Mouse (Mus musculus) midbrain, postnatal 0 days (tissue): Measurements from ENCODE around the gene Tmpo. TPM values are rescaled to one million over a fixed set of nuclear protein-coding genes. Genes with fewer than 3 reads are reported as not detected.

Source experiments
- ATAC-seq: fragments of 200-750 bp; cut with Nextera tagmentation; 2 replicates; pipeline ENCODE4 v1.8.0; 2017; ENCODE audit warnings: moderate number of reproducible peaks, mild to moderate bottlenecking, moderate TSS enrichment, moderate library complexity; ENCODE audit not compliant: low FRiP score
- DNase-seq: peaks from one replicate; pipeline ENCODE4 v3.0.0-alpha.2; 2015; ENCODE audit warnings: low spot score
- H3K27ac ChIP-seq: fragments of 300-500 bp; sonication (generic); 2 replicates; pipeline ENCODE4 v1.5.1; 2014; ENCODE audit warnings: low read depth, mild to moderate bottlenecking, low read length, mixed read lengths
- H3K27me3 ChIP-seq: fragments of 300-500 bp; sonication (generic); 2 replicates; pipeline ENCODE4 v1.6.1; 2014; ENCODE audit warnings: low read length, control low read depth, mixed read lengths; ENCODE audit not compliant: insufficient read depth
- H3K36me3 ChIP-seq: fragments of 300-500 bp; sonication (generic); 2 replicates; pipeline ENCODE4 v1.6.1; 2014; ENCODE audit warnings: low read length, control low read depth, mixed read lengths; ENCODE audit not compliant: insufficient read depth
- H3K4me1 ChIP-seq: fragments of 300-500 bp; sonication (generic); 2 replicates; pipeline ENCODE4 v1.6.1; 2014; ENCODE audit warnings: mild to moderate bottlenecking, control low read depth, antibody characterized with exemption, low read length, mixed read lengths; ENCODE audit not compliant: insufficient read depth
- H3K4me2 ChIP-seq: fragments of 300-500 bp; sonication (generic); 2 replicates; pipeline ENCODE4 v1.6.1; 2014; ENCODE audit warnings: low read depth, mild to moderate bottlenecking, low read length, mixed read lengths; ENCODE audit not compliant: poor library complexity, severe bottlenecking
- H3K4me3 ChIP-seq: fragments of 300-500 bp; sonication (generic); 2 replicates; pipeline ENCODE4 v1.5.1; 2014; ENCODE audit warnings: low read depth, mild to moderate bottlenecking, low read length, moderate library complexity
- H3K9ac ChIP-seq: fragments of 300-500 bp; sonication (generic); replicated peaks from 2 replicates; pipeline ENCODE4 v1.6.1; 2014; ENCODE audit warnings: mild to moderate bottlenecking, low read length, moderate library complexity, mixed read lengths; ENCODE audit not compliant: poor library complexity, severe bottlenecking
- H3K9me3 ChIP-seq: fragments of 300-500 bp; sonication (generic); 2 replicates; pipeline ENCODE4 v1.6.1; 2016; ENCODE audit warnings: low read length, control low read depth
- CTCF ChIP-seq: IDR thresholded peaks from 2 replicates; pipeline ENCODE4 v1.5.1; 2016; ENCODE audit warnings: antibody characterized with exemption, mild to moderate bottlenecking
- WGBS: fragments of 180-500 bp; shearing (Covaris S2); extraction: QIAGEN DNeasy Blood & Tissue Kit; methylation state at CpG from one replicate; pipeline ENCODE4 v1.1.7; 2014; 5-methylcytosine and 5-hydroxymethylcytosine counted together
- polyA plus RNA-seq: library from polyadenylated mRNA; unstranded; fragments of >200 nt; fragmentation: Nextera tagmentation; extraction: Ambion mirVana; gene quantifications from 2 replicates; pipeline ENCODE4 v1.2.1, GENCODE M21; 2015
- total RNA-seq: library from RNA; depleted of rRNA; stranded (reverse); fragments of >200 nt; gene quantifications from 2 replicates; pipeline ENCODE4 v1.2.3, GENCODE M21; 2014

Gene Tmpo
- total and polyA plus RNA-seq, 2 experiments from 2014 or later = 54.8 to 102 TPM

DNA sequence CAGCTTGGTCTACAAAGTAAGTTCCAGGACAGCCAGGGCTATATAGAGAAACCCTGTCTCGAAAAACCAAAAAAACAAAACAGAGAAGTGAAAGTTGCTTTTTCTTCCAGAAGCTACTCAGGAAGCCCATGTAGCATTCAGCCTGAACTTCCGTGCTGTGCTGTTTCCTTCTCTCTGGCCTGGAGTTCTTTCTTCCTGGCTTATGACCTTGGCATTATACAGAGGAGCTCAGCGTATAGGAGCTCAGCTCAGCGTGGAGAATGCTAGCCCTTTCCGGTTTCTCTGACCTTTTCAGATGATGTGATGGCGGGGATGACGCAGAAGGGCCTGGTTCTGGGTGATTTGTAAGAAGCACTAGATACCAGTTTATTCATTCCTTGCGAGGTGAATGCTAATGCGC lies 43.7 kb downstream of the Tmpo start:
- no peak for TF ChIP-seq CTCF
- H3K4me3 ChIP-seq = no peak overlapping the region
- no peak for ATAC-seq
- H3K9ac ChIP-seq = no peak overlapping the region
- H3K27me3 ChIP-seq = no peaks in the 10 kb centered on the region
- H3K4me2 ChIP-seq = no peak overlapping the region
- H3K27ac ChIP-seq = no peak overlapping the region
- DNase-seq = no peak
- no peaks in the 10 kb centered on the region for H3K36me3 ChIP-seq
- no peaks in the 10 kb centered on the region for H3K9me3 ChIP-seq
- WGBS = 74% methylated on average over 9 of the region's 9 CpGs
- no peaks in the 10 kb centered on the region for H3K4me1 ChIP-seq

DNA sequence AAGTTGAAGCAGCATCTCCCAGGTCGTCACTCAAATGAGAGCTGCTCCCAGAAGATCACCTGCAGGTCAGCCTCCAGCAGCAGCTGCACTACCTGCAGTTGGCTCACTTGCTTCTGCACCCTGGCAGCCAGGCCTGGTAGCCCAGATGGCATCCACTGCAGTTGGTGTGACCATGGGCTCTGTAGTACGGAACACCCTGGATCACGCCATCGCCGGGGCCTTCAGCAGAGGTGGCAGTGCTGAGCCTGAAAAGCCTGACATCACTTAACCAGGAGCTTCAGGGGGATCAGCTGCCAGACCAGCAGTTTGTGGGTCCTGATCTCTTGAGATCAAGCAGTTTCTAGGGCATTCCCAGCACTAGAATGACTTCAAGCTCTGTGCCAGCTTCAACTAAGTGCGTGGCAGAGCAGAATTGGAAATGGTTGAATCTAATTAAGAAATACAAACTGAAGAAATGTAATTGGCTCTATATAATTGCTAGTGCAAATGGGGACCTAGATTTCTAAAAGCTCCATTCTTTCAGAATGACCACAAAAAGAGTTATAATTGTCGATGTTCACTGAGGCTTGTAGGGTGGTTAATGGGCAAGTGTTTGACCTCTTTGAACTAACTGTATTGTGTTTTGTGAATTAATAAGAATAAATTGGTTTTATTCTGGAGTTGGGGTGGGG lies 45.7 kb downstream of the Tmpo start:
- H3K9ac ChIP-seq = no peak overlapping the region
- no peaks in the 10 kb centered on the region for H3K4me1 ChIP-seq
- DNase-seq (no peak), ATAC-seq (no peak)
- H3K36me3 ChIP-seq = no peaks in the 10 kb centered on the region
- no peak overlapping the region for H3K4me3 ChIP-seq
- no peak for TF ChIP-seq CTCF
- no peaks in the 10 kb centered on the region for H3K9me3 ChIP-seq
- WGBS = 90% methylated on average over 7 of the region's 7 CpGs
- H3K27ac ChIP-seq = no peak overlapping the region
- H3K27me3 ChIP-seq = no peaks in the 10 kb centered on the region
- H3K4me2 ChIP-seq = no peak overlapping the region

DNA sequence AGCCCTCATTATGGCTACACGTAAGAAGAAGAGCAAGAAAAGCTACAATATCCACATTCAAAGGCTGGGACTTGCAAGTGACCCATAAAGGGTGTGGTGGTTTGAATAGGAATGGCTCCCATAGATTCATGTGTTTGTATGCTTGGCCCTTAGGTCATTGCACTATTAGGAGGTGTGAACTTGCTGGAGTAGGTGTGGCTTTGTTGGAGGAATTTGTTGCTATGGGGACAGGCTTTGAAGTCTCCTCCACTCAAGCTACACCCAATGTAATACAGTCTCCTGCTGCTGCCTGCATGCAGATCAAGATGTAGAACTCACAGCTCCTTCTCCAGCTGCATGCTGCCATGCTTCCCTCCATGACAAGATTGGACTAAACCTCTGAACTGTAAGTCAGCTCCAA lies 49.5 kb downstream of the Tmpo start:
- H3K9me3 ChIP-seq = no peaks in the 10 kb centered on the region
- ATAC-seq = no peak
- no peaks in the 10 kb centered on the region for H3K27me3 ChIP-seq
- no peak overlapping the region for H3K4me2 ChIP-seq
- H3K9ac ChIP-seq = no peak overlapping the region
- TF ChIP-seq CTCF = no peak
- 70% methylated on average over 1 of the region's 1 CpGs for WGBS
- no peak for DNase-seq
- no peak overlapping the region for H3K4me3 ChIP-seq
- H3K36me3 ChIP-seq = no peaks in the 10 kb centered on the region
- no peak overlapping the region for H3K27ac ChIP-seq
- no peaks in the 10 kb centered on the region for H3K4me1 ChIP-seq

DNA sequence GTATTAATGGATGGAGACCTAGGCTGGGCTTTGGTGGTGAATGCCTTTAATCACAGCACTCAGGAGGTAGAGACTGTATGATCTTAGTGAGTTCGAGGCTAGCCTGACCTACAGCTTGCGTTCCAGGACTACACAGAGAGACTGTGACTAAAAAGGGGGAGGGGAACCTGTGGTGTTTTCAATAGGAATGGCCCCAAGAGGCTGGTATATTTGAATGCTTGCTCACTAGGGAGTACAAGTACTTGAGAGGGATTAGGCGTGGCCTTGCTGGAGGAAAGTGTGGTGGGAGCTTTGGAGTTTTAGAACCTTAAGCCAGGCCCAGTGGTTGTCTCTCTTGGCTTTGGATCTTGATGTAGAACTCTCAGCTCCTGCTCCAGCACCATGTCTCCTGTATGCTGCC lies 50.3 kb downstream of the Tmpo start:
- Histone ChIP-seq H3K27me3 (no peaks in the 10 kb centered on the region), H3K4me2 (no peak overlapping the region), H3K4me1 (no peaks in the 10 kb centered on the region), H3K9me3 (no peaks in the 10 kb centered on the region), H3K27ac (no peak overlapping the region), H3K36me3 (no peaks in the 10 kb centered on the region), H3K9ac (no peak overlapping the region), H3K4me3 (no peak overlapping the region)
- WGBS = 68% methylated on average over 3 of the region's 3 CpGs
- DNase-seq = no peak
- ATAC-seq = no peak
- TF ChIP-seq CTCF = no peak

DNA sequence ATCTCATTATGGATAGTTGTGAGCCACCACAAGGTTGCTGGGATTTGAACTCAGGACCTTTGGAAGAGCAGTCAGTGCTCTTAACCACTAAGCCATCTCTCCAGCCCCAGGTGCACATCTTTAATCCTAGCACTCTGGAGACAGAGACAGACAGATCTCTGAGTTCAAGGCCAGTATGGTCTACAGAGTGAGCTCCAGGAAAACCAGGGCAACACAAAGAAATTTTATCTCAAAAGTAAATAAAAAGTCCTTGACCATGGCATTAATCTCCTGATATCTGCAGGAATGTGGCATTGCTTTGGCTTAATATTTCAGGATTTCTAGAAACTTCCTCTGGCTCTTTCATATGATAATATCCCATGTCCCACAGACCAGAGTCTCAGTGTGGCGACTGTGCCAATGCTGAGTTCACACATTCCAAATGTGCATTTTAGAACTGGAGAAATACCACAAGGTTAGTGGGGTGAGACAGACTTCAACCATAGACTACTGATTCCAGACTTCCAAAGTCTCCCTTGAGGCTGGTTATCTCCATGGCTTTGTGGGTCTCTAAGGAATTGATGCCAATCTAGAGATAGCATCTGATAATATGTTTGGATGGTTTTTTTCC lies 52.5 kb downstream of the Tmpo start:
- no peak overlapping the region for H3K9ac ChIP-seq
- H3K9me3 ChIP-seq = no peaks in the 10 kb centered on the region
- no peak for TF ChIP-seq CTCF
- H3K4me2 ChIP-seq = no peak overlapping the region
- no peaks in the 10 kb centered on the region for H3K4me1 ChIP-seq
- ATAC-seq = no peak
- 53% methylated on average over 1 of the region's 1 CpGs for WGBS
- DNase-seq = no peak
- H3K4me3 ChIP-seq = no peak overlapping the region
- no peaks in the 10 kb centered on the region for H3K36me3 ChIP-seq
- no peak overlapping the region for H3K27ac ChIP-seq
- no peaks in the 10 kb centered on the region for H3K27me3 ChIP-seq

DNA sequence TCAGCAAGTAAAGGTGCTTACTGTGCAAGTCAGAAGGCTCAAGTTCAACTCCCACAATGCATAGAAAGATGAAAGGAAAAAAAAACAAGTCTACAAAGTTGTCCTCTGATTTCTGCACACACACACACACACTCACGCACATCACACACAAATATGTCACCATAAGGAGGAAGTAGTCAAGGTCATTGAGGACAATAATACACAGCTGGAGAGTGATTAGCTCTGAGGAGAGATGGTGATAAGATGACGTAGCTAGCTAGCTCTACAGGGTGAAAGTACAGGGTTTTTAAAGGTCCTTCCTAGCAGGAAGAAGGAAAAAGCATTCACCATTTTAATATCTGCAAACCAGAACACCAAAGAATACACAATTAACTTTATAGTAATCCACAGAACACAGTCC lies 53.7 kb downstream of the Tmpo start:
- no peaks in the 10 kb centered on the region for H3K27me3 ChIP-seq
- H3K36me3 ChIP-seq = no peaks in the 10 kb centered on the region
- H3K4me3 ChIP-seq = no peak overlapping the region
- DNase-seq = no peak
- H3K27ac ChIP-seq = no peak overlapping the region
- 72% methylated on average over 2 of the region's 2 CpGs for WGBS
- H3K9me3 ChIP-seq = no peaks in the 10 kb centered on the region
- H3K9ac ChIP-seq = no peak overlapping the region
- ATAC-seq = no peak
- peaks cover 5% of the 10 kb centered on the region; the same call in 1 of the 2 replicates for H3K4me1 ChIP-seq
- no peak for TF ChIP-seq CTCF
- H3K4me2 ChIP-seq = no peak overlapping the region
